Mouse (Mus musculus): ENCODE measurements around the gene Ifit1. TPM values are rescaled to one million over a fixed set of nuclear protein-coding genes. Genes with fewer than 3 reads are reported as not detected.

The Ifit1 gene
- polyA plus RNA-seq, 1 experiment from 2014 or later, result 0.51 TPM

Other genes with a start within 250 kb of the Ifit1 start
- gene Ch25h, start 165.7 kb upstream of the Ifit1 start, polyA plus RNA-seq (2016; fragmentation: Nextera tagmentation; extraction: Ambion mirVana), result 0.43 and 0.97 TPM in 2 replicates
- gene Lipa, start 113.4 kb upstream of the Ifit1 start, polyA plus RNA-seq (2016; fragmentation: Nextera tagmentation; extraction: Ambion mirVana), result 33.4 and 35.0 TPM in 2 replicates
- gene Ifit2, start 90.2 kb upstream of the Ifit1 start, polyA plus RNA-seq (2016; fragmentation: Nextera tagmentation; extraction: Ambion mirVana), result 2.9 and 3.1 TPM in 2 replicates
- gene Ifit3, start 57.3 kb upstream of the Ifit1 start, polyA plus RNA-seq (2016; fragmentation: Nextera tagmentation; extraction: Ambion mirVana), result 0.60 and 0.69 TPM in 2 replicates
- gene Ifit1bl1, start 38.9 kb upstream of the Ifit1 start, polyA plus RNA-seq (2016; fragmentation: Nextera tagmentation; extraction: Ambion mirVana), result 0.07 and 0.08 TPM in 2 replicates
- gene Ifit3b, start 32.9 kb upstream of the Ifit1 start, polyA plus RNA-seq (2016; fragmentation: Nextera tagmentation; extraction: Ambion mirVana), result 0.14 TPM in 1 of 2 replicates, not detected in the other
- gene Ifit1bl2, start 128 bp upstream of the Ifit1 start, polyA plus RNA-seq (2016; fragmentation: Nextera tagmentation; extraction: Ambion mirVana), result not detected in 2 replicates
- 10.9 and 11.7 TPM in 2 replicates for gene Slc16a12, start 106.4 kb downstream of the Ifit1 start, polyA plus RNA-seq (2016; fragmentation: Nextera tagmentation; extraction: Ambion mirVana)
- gene Pank1, start 238.6 kb downstream of the Ifit1 start, polyA plus RNA-seq (2016; fragmentation: Nextera tagmentation; extraction: Ambion mirVana), result 6.5 and 6.7 TPM in 2 replicates